Mouse (Mus musculus) MEL (cell line): ENCODE results near the gene Dennd4c. TPM values are rescaled to one million over a fixed set of nuclear protein-coding genes. Genes with fewer than 3 reads are reported as not detected.

Experiments used
- DNase-seq: peaks from one replicate; pipeline ENCODE4 v3.0.0; 2011; ENCODE audit warnings: low read depth, low spot score
- H3K27ac ChIP-seq: 2 replicates; pipeline ENCODE4 v1.5.1; 2012; ENCODE audit warnings: low read depth, mild to moderate bottlenecking, control low read depth, low read length, moderate library complexity; ENCODE audit not compliant: control insufficient read depth
- H3K27me3 ChIP-seq, 2 experiments: fragments of 150-350 bp in 1 of 2; sonication (generic) in 1 of 2; 2 replicates each; pipeline ENCODE4 v1.6.1; 2012; ENCODE audit warnings: low read length in 2 of 2, mild to moderate bottlenecking in 2 of 2, improper control_type of control experiment in 1 of 2, moderate library complexity in 1 of 2; ENCODE audit not compliant: insufficient read depth in 2 of 2, control insufficient read depth in 1 of 2
- H3K36me3 ChIP-seq, 2 experiments: 2 replicates each; pipeline ENCODE4 v1.6.1; 2012 to 2014; ENCODE audit warnings: low read length in 2 of 2, improper control_type of control experiment in 1 of 2, inconsistent platforms in 1 of 2, mild to moderate bottlenecking in 1 of 2; ENCODE audit not compliant: insufficient read depth in 2 of 2, control insufficient read depth in 1 of 2
- H3K4me1 ChIP-seq, 2 experiments: fragments of 150-350 bp in 1 of 2; sonication (generic) in 1 of 2; 2 replicates each; pipeline ENCODE4 v1.6.1; 2012; ENCODE audit warnings: low read length in 2 of 2, improper control_type of control experiment in 1 of 2, mild to moderate bottlenecking in 1 of 2; ENCODE audit not compliant: insufficient read depth in 2 of 2, control insufficient read depth in 1 of 2
- H3K4me3 ChIP-seq, 2 experiments: fragments of 150-350 bp in 1 of 2; sonication (generic) in 1 of 2; 2 replicates each; pipeline ENCODE4 v1.5.1; 2012; ENCODE audit warnings: low read depth in 2 of 2, low read length in 2 of 2, mild to moderate bottlenecking in 2 of 2, moderate library complexity in 2 of 2, control low read depth in 1 of 2, improper control_type of control experiment in 1 of 2; ENCODE audit not compliant: control insufficient read depth in 1 of 2, insufficient read depth in 1 of 2
- H3K79me2 ChIP-seq: 2 replicates; pipeline ENCODE4 v1.6.1; 2012; ENCODE audit warnings: mild to moderate bottlenecking, low read length, moderate library complexity; ENCODE audit not compliant: control insufficient read depth, poor library complexity, insufficient read depth
- H3K9ac ChIP-seq: 2 replicates; pipeline ENCODE4 v1.6.1; 2012; ENCODE audit warnings: low read depth, mild to moderate bottlenecking, control low read depth, low read length, moderate library complexity; ENCODE audit not compliant: control insufficient read depth, poor library complexity, severe bottlenecking
- H3K9me3 ChIP-seq: fragments of 150-350 bp; sonication (generic); replicated peaks from 2 replicates; pipeline ENCODE4 v1.6.1; 2012; ENCODE audit warnings: mild to moderate bottlenecking, low read length, improper control_type of control experiment, moderate library complexity; ENCODE audit not compliant: insufficient read depth
- BHLHE40 ChIP-seq: IDR thresholded peaks from 2 replicates; pipeline ENCODE4 v1.6.1; 2012; ENCODE audit warnings: low read depth, mild to moderate bottlenecking, inconsistent platforms, low read length, improper control_type of control experiment, borderline replicate concordance
- CHD1 ChIP-seq: IDR thresholded peaks from 2 replicates; pipeline ENCODE4 v1.6.1; 2012; ENCODE audit warnings: low read depth, mild to moderate bottlenecking, inconsistent platforms, low read length, improper control_type of control experiment
- CHD2 ChIP-seq: IDR thresholded peaks from 2 replicates; pipeline ENCODE4 v1.6.1; 2011; ENCODE audit warnings: low read length, improper control_type of control experiment
- CTCF ChIP-seq, 3 experiments: IDR thresholded peaks in 2 of 3; conservative IDR thresholded peaks in 1 of 3; 2 replicates each; pipeline ENCODE4 v1.5.1; 2011 to 2012; ENCODE audit warnings: low read length in 3 of 3, low read depth in 2 of 3, mild to moderate bottlenecking in 2 of 3, improper control_type of control experiment in 1 of 3, inconsistent platforms in 1 of 3, mixed read lengths in 1 of 3, moderate library complexity in 1 of 3; ENCODE audit not compliant: control insufficient read depth in 1 of 3, insufficient read depth in 1 of 3, poor library complexity in 1 of 3, severe bottlenecking in 1 of 3
- E2F4 ChIP-seq: IDR thresholded peaks from 2 replicates; pipeline ENCODE4 v1.6.1; 2011; ENCODE audit warnings: low read depth, low read length, improper control_type of control experiment, borderline replicate concordance
- ETS1 ChIP-seq: IDR thresholded peaks from 2 replicates; pipeline ENCODE4 v1.6.1; 2012; ENCODE audit warnings: low read depth, mild to moderate bottlenecking, inconsistent platforms, low read length, improper control_type of control experiment, moderate library complexity
- GABPA ChIP-seq: IDR thresholded peaks from 2 replicates; pipeline ENCODE4 v1.6.1; 2012; ENCODE audit warnings: low read depth, mild to moderate bottlenecking, inconsistent platforms, low read length, improper control_type of control experiment, moderate library complexity
- HCFC1 ChIP-seq: IDR thresholded peaks from 2 replicates; pipeline ENCODE4 v1.6.1; 2012; ENCODE audit warnings: low read depth, mild to moderate bottlenecking, inconsistent platforms, low read length, improper control_type of control experiment, moderate library complexity
- MAX ChIP-seq: IDR thresholded peaks from 2 replicates; pipeline ENCODE4 v1.6.1; 2011; ENCODE audit warnings: low read length, improper control_type of control experiment
- MAZ ChIP-seq: IDR thresholded peaks from 2 replicates; pipeline ENCODE4 v1.6.1; 2012; ENCODE audit warnings: low read depth, mild to moderate bottlenecking, inconsistent platforms, low read length, improper control_type of control experiment
- MXI1 ChIP-seq: IDR thresholded peaks from 2 replicates; pipeline ENCODE4 v1.6.1; 2011; ENCODE audit warnings: mild to moderate bottlenecking, low read depth, low read length, improper control_type of control experiment
- NELFE ChIP-seq: IDR thresholded peaks from 2 replicates; pipeline ENCODE4 v1.6.1; 2011; ENCODE audit warnings: low read depth, low read length, improper control_type of control experiment
- POLR2A ChIP-seq, 2 experiments: IDR thresholded peaks; 2 replicates each; pipeline ENCODE4 v1.6.1; 2011 to 2012; ENCODE audit warnings: low read length in 2 of 2, mild to moderate bottlenecking in 2 of 2, control low read depth in 1 of 2, improper control_type of control experiment in 1 of 2, low read depth in 1 of 2, moderate library complexity in 1 of 2; ENCODE audit not compliant: control insufficient read depth in 1 of 2, insufficient read depth in 1 of 2, poor library complexity in 1 of 2
- POLR2AphosphoS2 ChIP-seq: IDR thresholded peaks from 2 replicates; pipeline ENCODE4 v1.6.1; 2011; ENCODE audit warnings: low read length, improper control_type of control experiment
- POLR2AphosphoS5 ChIP-seq: IDR thresholded peaks from 2 replicates; pipeline ENCODE4 v1.6.1; 2012; ENCODE audit warnings: low read depth, borderline replicate concordance, mild to moderate bottlenecking, inconsistent platforms, low read length, moderate library complexity, mixed read lengths
- SIN3A ChIP-seq: IDR thresholded peaks from 2 replicates; pipeline ENCODE4 v1.6.1; 2012; ENCODE audit warnings: low read length, improper control_type of control experiment, inconsistent platforms
- SMC3 ChIP-seq: IDR thresholded peaks from 2 replicates; pipeline ENCODE4 v1.6.1; 2011; ENCODE audit warnings: low read depth, low read length, improper control_type of control experiment
- TAL1 ChIP-seq: IDR thresholded peaks from 2 replicates; pipeline ENCODE4 v1.6.1; 2012; ENCODE audit warnings: mild to moderate bottlenecking, inconsistent platforms, low read length, moderate library complexity, mixed read lengths
- TBP ChIP-seq: IDR thresholded peaks from 2 replicates; pipeline ENCODE4 v1.8.0; 2011; ENCODE audit warnings: low read depth, low read length, improper control_type of control experiment
- TCF12 ChIP-seq: IDR thresholded peaks from 2 replicates; pipeline ENCODE4 v1.6.1; 2014; ENCODE audit warnings: low read depth, mild to moderate bottlenecking, inconsistent platforms, low read length, improper control_type of control experiment, moderate library complexity
- USF1 ChIP-seq: IDR thresholded peaks from 2 replicates; pipeline ENCODE4 v1.6.1; 2014; ENCODE audit warnings: low read depth, mild to moderate bottlenecking, inconsistent platforms, low read length, improper control_type of control experiment, moderate library complexity
- USF2 ChIP-seq, 2 experiments: IDR thresholded peaks; 2 replicates each; pipeline ENCODE4 v1.6.1; 2011 to 2012; ENCODE audit warnings: improper control_type of control experiment in 2 of 2, low read length in 2 of 2, borderline replicate concordance in 1 of 2, inconsistent platforms in 1 of 2, low read depth in 1 of 2, mild to moderate bottlenecking in 1 of 2; ENCODE audit not compliant: insufficient read depth in 1 of 2
- ZC3H11A ChIP-seq: IDR thresholded peaks from 2 replicates; pipeline ENCODE4 v1.6.1; 2012; ENCODE audit warnings: low read depth, mild to moderate bottlenecking, inconsistent platforms, low read length, improper control_type of control experiment
- ZKSCAN1 ChIP-seq: IDR thresholded peaks from 2 replicates; pipeline ENCODE4 v1.6.1; 2012; ENCODE audit warnings: low read depth, mild to moderate bottlenecking, inconsistent platforms, low read length, improper control_type of control experiment, moderate library complexity
- ZMIZ1 ChIP-seq: IDR thresholded peaks from 2 replicates; pipeline ENCODE4 v1.6.1; 2012; ENCODE audit warnings: low read depth, mild to moderate bottlenecking, inconsistent platforms, low read length, improper control_type of control experiment, moderate library complexity
- ZNF384 ChIP-seq: IDR thresholded peaks from 2 replicates; pipeline ENCODE4 v1.6.1; 2012; ENCODE audit warnings: low read depth, mild to moderate bottlenecking, inconsistent platforms, low read length, improper control_type of control experiment
- polyA plus RNA-seq, 2 experiments: library from polyadenylated mRNA; stranded (reverse) in 1 of 2; unstranded in 1 of 2; fragments of >175 nt in 1 of 2; fragments of >200 nt in 1 of 2; gene quantifications; 2 replicates each; pipeline versions ENCODE4 v1.2.1 to v1.2.4; 2012; ENCODE audit warnings: low replicate concordance in 2 of 2, low read depth in 1 of 2; ENCODE audit not compliant: insufficient read length in 2 of 2, insufficient read depth in 1 of 2, missing spikeins in 1 of 2
- total RNA-seq: library from RNA; depleted of rRNA; stranded (reverse); fragments of 300-350 nt; gene quantifications from 2 replicates; pipeline ENCODE4 v1.2.3, GENCODE M21; 2012

Dennd4c gene
- total and polyA plus RNA-seq, 3 experiments: 11.3 to 24.6 (median 15.5) TPM

- H3K9ac ChIP-seq: peak within 1 kb of the TSS; percentile 59
- H3K9me3 ChIP-seq: no peaks in the 10 kb centered on the region
- no peak within 1 kb of the TSS for H3K27ac ChIP-seq
- peak within 1 kb of the TSS; percentile 69 to 84 for H3K4me3 ChIP-seq
- H3K4me1 ChIP-seq: peaks cover 2 to 8% of the 10 kb centered on the region in 2 experiments; a peak in 2 of 4 replicates
- peak; percentile 89 for DNase-seq
- H3K27me3 ChIP-seq: no peaks in the 10 kb centered on the region; a peak in 1 of 4 replicates
- H3K36me3 ChIP-seq: peaks cover 0 to 5% of the 10 kb centered on the region in 2 experiments; a peak in 1 of 4 replicates
- no peaks in the 10 kb centered on the region; the same call in 1 of the 2 replicates for H3K79me2 ChIP-seq
- TF ChIP-seq ZMIZ1 (0 out of 2 replicates have a peak, but pooled peaks have one; percentile 44), CHD1 (no peak), ETS1 (0 out of 2 replicates have a peak, but pooled peaks have one; percentile 17), POLR2A (IDR thresholded peaks at IDR 0.05; ENCODE audit: control insufficient read depth in 1 of 2, insufficient read depth in 1 of 2, low read depth in 1 of 2, low read length in 2 of 2, poor library complexity in 1 of 2) (peak; percentile 49 to 50; a peak in 2 of 4 replicates), TCF12 (0 out of 2 replicates have a peak, but pooled peaks have one; percentile 15), CTCF (IDR thresholded peaks at IDR 0.05 in 2 of 3, conservative IDR thresholded peaks at IDR 0.05 in 1 of 3; ENCODE audit: control insufficient read depth in 1 of 3, insufficient read depth in 1 of 3, low read depth in 2 of 3, low read length in 3 of 3, poor library complexity in 1 of 3, severe bottlenecking in 1 of 3) (peak in 2 of 3 experiments; percentile 2 to 27; a peak in 1 of 6 replicates), TBP (no peak), MXI1 (peak; percentile 28; the same call in 1 of the 2 replicates), ZNF384 (no peak), NELFE (0 out of 2 replicates have a peak, but pooled peaks have one; percentile 32), USF2 (IDR thresholded peaks at IDR 0.05; ENCODE audit: borderline replicate concordance in 1 of 2, insufficient read depth in 1 of 2, low read depth in 1 of 2, low read length in 2 of 2) (no peak), ZKSCAN1 (0 out of 2 replicates have a peak, but pooled peaks have one; percentile 34), MAX (peak; percentile 44; the same call in 1 of the 2 replicates), MAZ (peak; percentile 30; the same call in 1 of the 2 replicates)
Observed at GRCm38 (mm10) chr4:86874146-86874847, 125.9 kb downstream of the Dennd4c start, which contains the start of gene Acer2. Acer2 (plus strand) TSS chr4:86874396.

GRCm38 (mm10) chr4:86879477-86879876 is 131.1 kb downstream of the Dennd4c start:
- no peak overlapping the region for H3K27ac ChIP-seq
- H3K4me3 ChIP-seq: no peak overlapping the region
- H3K4me1 ChIP-seq: peaks cover 2 to 8% of the 10 kb centered on the region in 2 experiments; a peak in 2 of 4 replicates
- H3K36me3 ChIP-seq: peaks cover 0 to 5% of the 10 kb centered on the region in 2 experiments; a peak in 1 of 4 replicates
- H3K9ac ChIP-seq: no peak overlapping the region
- no peak for TF ChIP-seq CHD2
- no peak for TF ChIP-seq CHD1
- no peak for TF ChIP-seq BHLHE40
- no peak for TF ChIP-seq ZNF384
- TF ChIP-seq TBP: no peak
- no peak for TF ChIP-seq ZC3H11A
- no peak for TF ChIP-seq HCFC1
- no peak for TF ChIP-seq POLR2AphosphoS2
- TF ChIP-seq SMC3: no peak
- TF ChIP-seq GABPA: no peak
- no peak for TF ChIP-seq CTCF (IDR thresholded peaks at IDR 0.05 in 2 of 3, conservative IDR thresholded peaks at IDR 0.05 in 1 of 3; ENCODE audit: control insufficient read depth in 1 of 3, insufficient read depth in 1 of 3, low read depth in 2 of 3, low read length in 3 of 3, poor library complexity in 1 of 3, severe bottlenecking in 1 of 3)
- TF ChIP-seq SIN3A: no peak
- TF ChIP-seq USF1: no peak
- no peak for TF ChIP-seq E2F4
- no peak for TF ChIP-seq NELFE
- TF ChIP-seq TAL1: no peak
- TF ChIP-seq POLR2AphosphoS5: no peak
- TF ChIP-seq TCF12: no peak
- no peak for TF ChIP-seq MAX
- H3K9me3 ChIP-seq: no peaks in the 10 kb centered on the region
- DNase-seq: no peak
- 0 out of 4 replicates have a peak, but pooled peaks cover 0 to 1% of the 10 kb centered on the region in 2 experiments for H3K27me3 ChIP-seq
- no peaks in the 10 kb centered on the region; the same call in 1 of the 2 replicates for H3K79me2 ChIP-seq
